Mouse (Mus musculus): ENCODE data around the gene Eif4h.

GRCm38 (mm10) chr5:134611810-134612521 is 27.3 kb downstream of the Eif4h start:
- TF ChIP-seq CTCF (IDR thresholded peaks at IDR 0.05; ENCODE audit: extremely low read depth, insufficient read depth, insufficient read length, insufficient replicate concordance) (no peak), POLR2A (IDR thresholded peaks at IDR 0.05; ENCODE audit: low read depth, low read length) (no peak)
